Mouse (Mus musculus) bone marrow, adult 2 months (tissue): ENCODE results near the gene Cd300lf.

Experiments used
- CTCF ChIP-seq: fragments of 200-500 bp; IDR thresholded peaks from 2 replicates; pipeline ENCODE4 v1.5.1; 2011; ENCODE audit warnings: low read length, control low read depth; ENCODE audit not compliant: control insufficient read depth, insufficient read depth
- POLR2A ChIP-seq: fragments of 200-500 bp; IDR thresholded peaks from 2 replicates; pipeline ENCODE4 v1.6.1; 2011; ENCODE audit warnings: low read depth, mild to moderate bottlenecking, control low read depth, low read length, borderline replicate concordance; ENCODE audit not compliant: control insufficient read depth

DNA sequence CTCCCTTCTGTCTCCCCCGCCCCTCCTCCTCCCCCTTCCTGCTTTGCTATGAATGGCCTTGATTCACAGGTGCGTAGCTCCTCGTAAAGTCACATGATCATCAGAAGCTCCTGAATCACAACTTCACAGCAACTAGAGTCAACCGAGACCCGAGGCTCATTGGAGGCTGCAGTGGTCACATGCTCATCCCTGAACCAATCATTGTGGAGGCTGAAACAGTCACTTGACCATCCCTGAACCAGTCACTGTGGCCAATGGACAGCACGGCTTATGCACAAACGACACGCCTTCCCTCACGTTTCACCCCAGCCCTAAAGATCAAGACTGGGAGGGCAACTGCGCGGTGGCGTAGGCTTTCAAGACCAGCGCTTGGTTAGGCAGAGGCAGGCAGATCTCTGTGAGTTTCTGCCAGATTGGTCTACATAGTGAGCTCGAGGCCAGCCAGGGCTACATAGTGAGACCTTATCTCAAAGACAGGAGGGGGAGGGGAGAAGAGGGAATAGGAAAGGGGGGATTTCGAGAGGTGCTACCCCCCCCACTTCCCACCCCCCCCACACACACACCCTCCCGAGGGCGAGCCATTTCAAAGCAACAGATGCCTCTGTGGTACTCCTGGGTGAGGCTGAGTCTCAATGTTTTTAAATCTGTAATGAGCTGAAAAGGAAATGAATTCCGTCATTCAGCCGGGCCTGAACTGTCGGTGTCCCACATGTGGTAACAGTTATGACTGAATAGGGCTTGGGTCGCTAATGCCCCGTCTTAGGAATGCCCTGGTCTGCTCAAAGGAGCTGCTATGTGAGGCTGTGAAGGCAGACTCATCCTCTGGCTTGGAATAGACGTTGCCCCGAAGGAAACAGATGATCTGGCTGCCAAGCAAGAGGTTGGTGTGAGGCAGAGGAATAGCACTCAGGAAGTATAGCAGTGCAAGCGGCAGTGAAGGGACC is 30.1 kb downstream of the Cd300lf start:
- TF ChIP-seq POLR2A (no peak), CTCF (no peak)
